Mouse (Mus musculus) forebrain, embryonic 12.5 days (tissue): ENCODE measurements around the gene Padi4. TPM values are rescaled to one million over a fixed set of nuclear protein-coding genes. Genes with fewer than 3 reads are reported as not detected.
A peak's percentile ranks its signal among the peaks of the same experiment; 100 is the strongest.

Source experiments
- ATAC-seq: fragments of 200-750 bp; cut with Nextera tagmentation; 2 replicates; pipeline ENCODE4 v1.8.0; 2017; ENCODE audit warnings: moderate TSS enrichment; ENCODE audit not compliant: low FRiP score
- H3K27ac ChIP-seq: fragments of 300-500 bp; sonication (generic); 2 replicates; pipeline ENCODE4 v1.5.1; 2016; ENCODE audit warnings: mild to moderate bottlenecking
- H3K27me3 ChIP-seq: fragments of 300-500 bp; sonication (generic); 2 replicates; pipeline ENCODE4 v1.6.1; 2016; ENCODE audit warnings: mild to moderate bottlenecking
- H3K36me3 ChIP-seq: fragments of 300-500 bp; sonication (generic); replicated peaks from 2 replicates; pipeline ENCODE4 v1.6.1; 2016; ENCODE audit warnings: mild to moderate bottlenecking
- H3K4me1 ChIP-seq: fragments of 300-500 bp; sonication (generic); 2 replicates; pipeline ENCODE4 v1.6.1; 2016
- H3K4me2 ChIP-seq: fragments of 300-500 bp; sonication (generic); 2 replicates; pipeline ENCODE4 v1.6.1; 2016; ENCODE audit warnings: mild to moderate bottlenecking, moderate library complexity
- H3K4me3 ChIP-seq: fragments of 300-500 bp; sonication (generic); replicated peaks from 2 replicates; pipeline ENCODE4 v1.5.1; 2016; ENCODE audit warnings: mild to moderate bottlenecking
- H3K9ac ChIP-seq: fragments of 300-500 bp; sonication (generic); 2 replicates; pipeline ENCODE4 v1.6.1; 2016; ENCODE audit warnings: mild to moderate bottlenecking
- H3K9me3 ChIP-seq: fragments of 300-500 bp; sonication (generic); 2 replicates; pipeline ENCODE4 v1.6.1; 2016
- WGBS: fragments of 180-500 bp; shearing (Covaris S2); methylation state at CpG from one replicate; pipeline ENCODE4 v1.1.7; 2016; 5-methylcytosine and 5-hydroxymethylcytosine counted together
- polyA plus RNA-seq: library from polyadenylated mRNA; unstranded; fragments of >200 nt; fragmentation: Nextera tagmentation; extraction: Ambion mirVana; gene quantifications from 2 replicates; pipeline ENCODE4 v1.2.1, GENCODE M21; 2016

Gene Padi4
- polyA plus RNA-seq, 1 experiment from 2014 or later, result 1.8 TPM

DNA sequence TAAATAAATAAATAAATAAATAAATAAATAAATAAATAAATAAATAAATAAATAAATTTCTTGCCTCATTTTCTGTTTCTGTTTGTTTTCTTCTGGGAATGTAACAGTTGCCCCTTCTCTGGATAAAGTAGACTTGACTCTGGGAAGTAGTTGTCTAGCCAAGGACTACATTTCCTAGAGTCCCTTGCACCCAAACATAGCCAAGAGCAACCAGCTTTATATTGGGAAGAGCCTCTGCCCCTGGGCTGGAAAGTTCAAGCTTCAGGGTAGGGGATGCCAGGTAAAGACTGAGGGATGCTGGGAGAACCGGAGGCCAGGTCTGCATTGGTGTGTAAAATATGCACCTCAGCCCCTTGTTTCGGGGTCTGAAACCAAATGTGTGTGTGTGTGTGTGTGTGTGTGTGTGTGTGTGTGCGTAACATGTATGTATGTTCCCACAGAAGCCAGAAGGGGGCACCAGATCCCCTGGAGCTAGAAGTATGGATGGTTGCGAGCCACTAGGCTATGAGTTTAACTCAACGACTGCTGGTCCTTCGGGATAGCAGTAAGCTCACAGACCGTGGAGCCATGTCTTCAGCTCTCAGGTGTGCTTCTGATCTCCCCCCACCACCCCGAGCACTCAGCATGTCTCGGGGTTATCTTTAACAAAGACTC lies 10.4 kb upstream of the Padi4 start:
- WGBS, result 92% methylated on average over 9 of the region's 9 CpGs
- ATAC-seq, result no peak
- no peak overlapping the region for H3K4me2 ChIP-seq
- no peaks in the 10 kb centered on the region for H3K27me3 ChIP-seq
- no peak overlapping the region for H3K4me3 ChIP-seq
- H3K9ac ChIP-seq, result no peak overlapping the region
- H3K9me3 ChIP-seq, result peaks cover 9% of the 10 kb centered on the region; the same call in 1 of the 2 replicates
- no peak overlapping the region for H3K27ac ChIP-seq
- no peaks in the 10 kb centered on the region for H3K36me3 ChIP-seq
- H3K4me1 ChIP-seq, result peaks cover 4% of the 10 kb centered on the region

DNA sequence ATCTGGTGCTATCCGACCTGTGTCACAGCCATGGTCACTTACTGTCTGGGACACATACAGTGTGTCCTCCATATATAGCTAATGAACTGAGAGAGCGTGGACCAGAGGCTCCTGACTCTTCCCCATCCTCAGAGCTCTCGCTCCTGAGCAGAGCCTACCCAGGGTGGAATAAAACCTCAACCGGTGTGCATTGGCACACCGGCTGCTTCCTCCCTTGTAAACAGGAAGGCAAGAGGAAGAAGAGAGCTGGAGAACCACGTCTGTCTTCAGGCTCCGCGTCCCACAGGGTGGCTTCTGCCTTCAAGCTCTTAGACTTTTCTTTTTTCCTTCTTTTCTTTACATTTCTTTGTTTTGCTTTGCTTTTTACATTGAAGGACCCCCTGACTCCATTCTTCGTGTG lies 8.8 kb upstream of the Padi4 start:
- Histone ChIP-seq H3K4me3 (no peak overlapping the region), H3K9ac (no peak overlapping the region), H3K36me3 (no peaks in the 10 kb centered on the region), H3K4me1 (peaks cover 4% of the 10 kb centered on the region), H3K4me2 (no peak overlapping the region), H3K27me3 (no peaks in the 10 kb centered on the region), H3K9me3 (peaks cover 9% of the 10 kb centered on the region; the same call in 1 of the 2 replicates), H3K27ac (no peak overlapping the region)
- 90% methylated on average over 9 of the region's 9 CpGs for WGBS
- no peak for ATAC-seq

DNA sequence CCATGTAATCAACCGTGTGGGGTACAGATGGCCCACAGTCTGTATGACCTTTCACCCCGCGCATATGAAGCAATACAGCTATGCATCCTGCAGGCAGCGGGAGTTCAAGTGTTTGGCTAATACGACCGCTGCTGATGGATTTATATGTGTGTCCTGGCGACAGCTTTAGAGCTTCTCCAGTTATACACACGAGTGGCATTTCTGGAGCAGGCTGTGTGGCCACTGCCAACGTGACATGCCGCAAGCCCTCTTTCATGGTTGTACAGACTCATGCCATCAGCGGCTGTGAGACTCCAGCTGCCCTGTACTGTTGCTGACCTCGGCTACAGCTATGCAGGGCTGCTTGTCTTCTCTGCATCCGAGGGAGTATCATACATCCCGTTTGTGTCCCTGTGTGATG lies 6.5 kb upstream of the Padi4 start:
- 88% methylated on average over 14 of the region's 14 CpGs for WGBS

DNA sequence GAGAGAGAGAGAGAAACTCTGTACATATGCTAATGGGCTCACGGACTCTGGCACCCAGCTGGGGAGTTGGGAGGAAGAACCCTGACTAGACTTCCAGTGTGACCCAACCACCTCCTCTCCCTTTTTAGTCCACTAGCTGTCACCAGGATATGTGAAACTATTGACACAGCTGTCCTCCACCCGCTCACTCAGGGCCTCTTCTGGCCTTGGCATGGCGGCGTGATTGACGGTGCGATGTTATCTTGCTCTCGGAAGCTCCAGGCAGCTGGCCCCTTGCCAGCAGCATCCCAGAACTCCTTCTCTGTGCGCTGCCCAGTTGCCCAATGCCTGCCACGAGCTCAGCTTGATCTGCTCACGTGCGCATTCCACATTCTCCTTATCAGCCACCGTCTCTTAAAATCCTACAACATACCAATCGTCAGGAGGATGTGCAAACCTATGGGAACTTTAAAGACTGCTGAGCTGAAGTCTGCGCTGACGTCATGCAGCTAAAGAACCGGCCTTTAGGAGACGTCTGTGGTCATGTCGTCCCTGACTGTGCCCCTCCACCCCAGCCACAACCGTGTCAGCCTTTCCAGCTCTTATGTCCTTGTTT lies 5.9 kb upstream of the Padi4 start:
- WGBS, result 69% methylated on average over 19 of the region's 19 CpGs
- no peaks in the 10 kb centered on the region for H3K36me3 ChIP-seq
- H3K4me3 ChIP-seq, result no peak overlapping the region
- H3K27me3 ChIP-seq, result no peaks in the 10 kb centered on the region
- peaks cover 4% of the 10 kb centered on the region for H3K4me1 ChIP-seq
- no peak overlapping the region for H3K27ac ChIP-seq
- no peak for ATAC-seq
- no peak overlapping the region for H3K9ac ChIP-seq
- 0 out of 2 replicates have a peak, but pooled peaks cover 6% of the 10 kb centered on the region for H3K9me3 ChIP-seq
- H3K4me2 ChIP-seq, result no peak overlapping the region

More for the DNA sequence above, 6.5 kb upstream of the Padi4 start:
- ATAC-seq, result no peak
- Histone ChIP-seq H3K9me3 (0 out of 2 replicates have a peak, but pooled peaks cover 6% of the 10 kb centered on the region), H3K27me3 (no peaks in the 10 kb centered on the region), H3K4me3 (no peak overlapping the region), H3K36me3 (no peaks in the 10 kb centered on the region), H3K27ac (no peak overlapping the region), H3K4me1 (peaks cover 4% of the 10 kb centered on the region), H3K9ac (no peak overlapping the region), H3K4me2 (no peak overlapping the region)

DNA sequence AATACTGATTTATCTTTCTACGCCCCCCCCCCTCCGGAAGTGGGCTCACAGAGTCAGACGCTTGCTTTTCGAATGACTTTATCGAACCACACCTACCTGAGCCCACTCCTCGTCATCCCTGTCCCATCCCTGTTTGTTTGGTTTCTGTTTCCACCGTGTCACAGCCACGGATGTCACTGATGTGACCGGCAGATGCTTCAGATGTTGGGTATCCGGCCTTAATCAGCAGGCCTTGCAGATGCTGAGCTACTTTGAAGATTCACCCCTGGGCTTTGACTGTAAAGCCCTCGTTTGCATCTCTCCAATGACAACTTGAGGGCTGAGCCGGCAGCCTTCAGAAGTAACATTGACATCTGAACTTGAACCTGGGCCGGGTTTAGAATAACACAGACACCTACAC lies 2.6 kb upstream of the Padi4 start:
- Histone ChIP-seq H3K4me3 (no peak overlapping the region), H3K4me2 (no peak overlapping the region), H3K27me3 (peaks cover 2% of the 10 kb centered on the region; the same call in 1 of the 2 replicates), H3K9ac (no peak overlapping the region), H3K9me3 (0 out of 2 replicates have a peak, but pooled peaks cover 4% of the 10 kb centered on the region), H3K36me3 (no peaks in the 10 kb centered on the region), H3K27ac (no peak overlapping the region), H3K4me1 (peaks cover 4% of the 10 kb centered on the region)
- ATAC-seq, result no peak
- 83% methylated on average over 13 of the region's 13 CpGs for WGBS

DNA sequence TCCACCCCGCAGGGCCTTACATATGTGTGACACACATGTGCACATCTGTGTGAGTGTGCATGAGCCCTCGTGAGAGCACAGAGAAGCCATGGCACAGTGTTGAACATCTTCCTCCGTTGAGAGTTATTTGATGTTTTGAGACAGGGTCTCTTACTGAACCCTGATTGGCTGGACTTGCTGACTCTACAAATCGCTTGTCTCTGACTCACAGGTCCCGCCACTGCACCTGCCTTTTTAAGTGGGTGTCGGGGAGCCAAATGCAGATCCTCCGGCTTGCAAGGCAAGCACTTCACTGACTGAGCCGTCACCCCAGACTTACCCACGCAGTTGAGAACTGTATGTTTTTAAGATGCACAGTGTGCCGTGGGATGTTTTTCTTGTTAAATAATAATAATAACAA lies 1.8 kb upstream of the Padi4 start:
- H3K9ac ChIP-seq, result no peak overlapping the region
- no peak for ATAC-seq
- H3K36me3 ChIP-seq, result no peaks in the 10 kb centered on the region
- H3K4me1 ChIP-seq, result peaks cover 4% of the 10 kb centered on the region
- no peak overlapping the region for H3K4me2 ChIP-seq
- H3K9me3 ChIP-seq, result 0 out of 2 replicates have a peak, but pooled peaks cover 4% of the 10 kb centered on the region
- no peak overlapping the region for H3K27ac ChIP-seq
- WGBS, result 91% methylated on average over 10 of the region's 10 CpGs
- no peak overlapping the region for H3K4me3 ChIP-seq
- H3K27me3 ChIP-seq, result peaks cover 2% of the 10 kb centered on the region; the same call in 1 of the 2 replicates

DNA sequence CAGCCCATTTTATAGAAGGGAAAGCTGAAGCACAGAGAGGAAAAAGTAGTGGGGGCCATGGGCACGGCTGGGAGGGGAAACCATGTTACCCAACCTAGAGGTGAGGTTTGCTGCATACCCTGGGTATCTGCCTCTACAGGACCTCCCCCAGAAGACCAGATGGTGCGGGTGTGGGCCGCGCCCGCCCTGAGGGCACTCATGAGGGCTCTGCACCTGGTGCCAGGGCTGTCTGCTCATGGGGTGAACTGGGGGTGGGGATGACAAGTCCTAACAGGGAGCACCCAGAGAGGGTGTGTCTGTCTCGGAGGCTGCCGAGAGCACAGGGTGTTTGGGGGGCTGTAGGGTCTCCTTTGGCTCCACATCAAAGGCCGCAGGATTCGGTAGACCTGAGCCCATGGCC lies 857 bp upstream of the Padi4 start:
- Histone ChIP-seq H3K4me1 (peaks cover 6% of the 10 kb centered on the region), H3K4me3 (no peak overlapping the region), H3K27ac (no peak overlapping the region), H3K4me2 (no peak overlapping the region), H3K9ac (no peak overlapping the region), H3K36me3 (no peaks in the 10 kb centered on the region), H3K27me3 (peaks cover 2% of the 10 kb centered on the region; the same call in 1 of the 2 replicates), H3K9me3 (no peaks in the 10 kb centered on the region)
- no peak for ATAC-seq
- WGBS, result 90% methylated on average over 9 of the region's 9 CpGs

DNA sequence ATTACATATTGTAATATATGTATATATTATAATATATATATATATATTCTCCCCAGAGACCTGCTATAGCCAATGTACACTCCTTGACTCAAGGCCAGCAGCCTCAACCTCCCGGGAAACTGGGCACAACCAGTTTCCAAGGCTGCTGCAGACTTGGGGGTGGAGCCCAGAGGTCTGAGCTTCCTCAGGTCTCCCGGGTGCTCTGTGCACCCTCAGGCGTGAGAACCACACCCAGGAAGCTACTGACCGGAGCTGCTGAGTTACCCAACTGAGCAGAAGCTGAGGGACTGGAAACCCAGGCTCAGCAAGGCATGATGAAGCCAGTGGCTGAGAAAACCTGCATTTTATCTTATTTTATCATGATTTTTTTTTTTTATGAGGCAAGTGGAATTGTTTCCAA lies 2.9 kb downstream of the Padi4 start:
- 59% methylated on average over 4 of the region's 4 CpGs for WGBS
- H3K4me3 ChIP-seq, result no peak overlapping the region
- no peaks in the 10 kb centered on the region for H3K36me3 ChIP-seq
- ATAC-seq, result no peak
- H3K27ac ChIP-seq, result no peak overlapping the region
- no peak overlapping the region for H3K4me2 ChIP-seq
- no peak overlapping the region for H3K9ac ChIP-seq
- H3K4me1 ChIP-seq, result peaks cover 4% of the 10 kb centered on the region
- H3K9me3 ChIP-seq, result no peaks in the 10 kb centered on the region
- peaks cover 5% of the 10 kb centered on the region; the same call in 1 of the 2 replicates for H3K27me3 ChIP-seq

DNA sequence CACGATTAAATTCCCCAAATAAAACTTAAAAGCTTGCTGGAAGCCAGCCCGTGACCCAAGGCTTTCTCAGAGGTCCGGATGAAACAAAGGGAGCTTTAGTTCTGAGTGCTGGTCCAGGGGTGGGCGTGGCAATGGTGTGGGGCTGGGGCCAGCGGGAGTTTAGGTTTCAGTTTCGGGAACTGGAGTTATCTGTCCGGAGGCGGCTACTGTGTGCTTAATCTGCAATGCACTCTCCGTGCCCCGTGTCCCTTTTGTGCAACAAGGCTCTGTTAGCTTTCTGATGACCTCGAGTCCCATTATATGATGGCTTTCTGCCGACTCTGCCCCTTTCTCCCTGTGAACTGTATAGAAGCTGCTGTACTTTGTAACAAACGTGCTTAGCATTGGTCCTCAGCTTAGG lies 3.6 kb downstream of the Padi4 start:
- Histone ChIP-seq H3K4me2 (peak overlapping the region; percentile 35), H3K9me3 (no peaks in the 10 kb centered on the region), H3K36me3 (no peaks in the 10 kb centered on the region), H3K27ac (no peak overlapping the region), H3K4me1 (peaks cover 4% of the 10 kb centered on the region), H3K9ac (no peak overlapping the region), H3K27me3 (peaks cover 5% of the 10 kb centered on the region; the same call in 1 of the 2 replicates), H3K4me3 (peak overlapping the region; percentile 12; the same call in 1 of the 2 replicates)
- no peak for ATAC-seq
- WGBS, result 9% methylated on average over 13 of the region's 13 CpGs

DNA sequence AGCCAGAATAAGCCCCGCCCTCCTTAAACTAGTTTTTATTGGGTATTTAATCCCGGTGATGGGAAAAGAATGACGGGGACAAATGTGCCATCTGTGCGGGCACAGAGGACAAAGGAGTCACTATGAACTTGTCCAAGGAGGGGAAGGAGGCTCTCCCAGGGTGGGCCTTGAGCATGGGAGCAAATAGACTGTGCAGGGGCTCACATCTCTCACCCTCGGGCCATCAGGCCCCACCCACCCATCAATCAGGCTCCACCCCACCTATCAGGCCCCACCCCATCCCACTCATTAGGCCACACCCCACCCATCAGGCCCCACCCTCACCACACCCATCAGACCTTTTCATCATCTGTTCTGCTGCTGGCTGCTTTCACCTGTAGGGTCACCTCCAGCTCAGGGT lies 5.1 kb downstream of the Padi4 start:
- H3K27ac ChIP-seq, result no peak overlapping the region
- 91% methylated on average over 5 of the region's 5 CpGs for WGBS
- no peak for ATAC-seq
- no peak overlapping the region for H3K4me3 ChIP-seq
- no peak overlapping the region for H3K9ac ChIP-seq
- H3K27me3 ChIP-seq, result peaks cover 5% of the 10 kb centered on the region; the same call in 1 of the 2 replicates
- H3K4me2 ChIP-seq, result no peak overlapping the region
- H3K9me3 ChIP-seq, result no peaks in the 10 kb centered on the region
- H3K4me1 ChIP-seq, result peaks cover 4% of the 10 kb centered on the region
- H3K36me3 ChIP-seq, result no peaks in the 10 kb centered on the region

DNA sequence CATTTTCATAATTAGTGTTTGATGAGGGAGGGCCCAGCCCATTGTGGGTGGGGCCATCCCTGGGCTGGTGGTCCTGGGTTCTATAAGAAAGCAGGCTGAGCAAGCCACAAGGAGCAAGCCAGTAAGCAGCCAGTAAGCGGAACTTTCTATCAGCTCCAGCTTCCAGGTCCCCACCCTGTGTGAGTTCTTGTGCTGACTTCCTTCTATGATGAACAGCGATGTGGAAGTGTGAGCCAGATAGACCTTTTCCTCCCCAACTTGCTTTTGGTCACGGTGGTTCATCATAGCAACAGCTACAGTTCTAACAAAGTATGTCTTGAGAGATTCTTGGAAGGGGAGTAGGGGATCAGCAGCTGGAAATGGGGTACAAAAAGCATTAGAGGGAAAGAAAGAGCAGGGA lies 8.1 kb downstream of the Padi4 start:
- no peak for ATAC-seq
- H3K27me3 ChIP-seq, result 0 out of 2 replicates have a peak, but pooled peaks cover 2% of the 10 kb centered on the region
- 86% methylated on average over 3 of the region's 3 CpGs for WGBS

DNA sequence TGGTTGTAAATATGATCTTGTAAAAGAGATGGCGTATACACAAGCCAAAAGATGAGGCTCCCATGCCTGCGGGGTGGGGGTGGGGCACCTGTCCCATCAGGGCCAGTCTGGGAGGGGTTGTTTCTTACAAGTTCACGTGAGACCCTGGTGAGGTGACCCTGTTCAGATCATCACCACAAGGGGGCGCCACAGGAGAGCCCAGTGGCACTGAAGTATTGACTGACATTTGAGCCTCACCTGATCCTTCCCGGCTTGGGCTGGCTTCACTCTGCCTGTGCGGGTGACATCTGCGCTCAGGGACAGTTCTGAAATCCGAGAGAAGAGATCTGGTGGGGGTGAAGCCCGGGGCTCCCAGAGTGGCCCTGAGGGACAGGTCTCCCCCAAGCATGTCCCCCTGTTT lies 10.9 kb downstream of the Padi4 start:
- H3K27me3 ChIP-seq, result 0 out of 2 replicates have a peak, but pooled peaks cover 2% of the 10 kb centered on the region
- H3K36me3 ChIP-seq, result no peaks in the 10 kb centered on the region
- H3K27ac ChIP-seq, result no peak overlapping the region
- H3K4me1 ChIP-seq, result peaks cover 7% of the 10 kb centered on the region
- H3K9ac ChIP-seq, result no peak overlapping the region
- H3K4me3 ChIP-seq, result no peak overlapping the region
- 19% methylated on average over 9 of the region's 9 CpGs for WGBS
- no peak for ATAC-seq
- no peaks in the 10 kb centered on the region for H3K9me3 ChIP-seq
- no peak overlapping the region for H3K4me2 ChIP-seq

More for the DNA sequence above, 8.1 kb downstream of the Padi4 start:
- Histone ChIP-seq H3K4me1 (peaks cover 4% of the 10 kb centered on the region), H3K9ac (no peak overlapping the region), H3K27ac (no peak overlapping the region), H3K4me2 (no peak overlapping the region), H3K9me3 (no peaks in the 10 kb centered on the region), H3K4me3 (no peak overlapping the region), H3K36me3 (no peaks in the 10 kb centered on the region)

DNA sequence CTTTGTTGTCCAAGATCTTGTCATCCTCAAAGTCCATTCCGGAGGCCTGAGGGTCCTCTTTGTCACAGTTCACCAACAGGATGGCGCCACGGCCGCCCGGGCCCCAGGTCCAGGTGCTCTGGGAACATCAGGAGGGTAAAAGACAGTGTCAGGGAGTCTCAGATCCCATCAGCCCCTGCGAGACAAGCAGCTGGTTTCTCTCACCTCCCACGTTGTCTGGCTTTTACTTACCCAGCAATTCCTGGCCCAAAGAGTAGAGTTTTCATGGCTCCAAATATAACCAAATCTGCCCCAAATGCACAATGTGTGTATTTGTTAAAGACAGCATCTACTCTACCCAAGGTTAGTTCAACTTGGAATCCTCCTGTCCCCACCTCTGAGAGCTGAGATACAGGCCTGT lies 12.4 kb downstream of the Padi4 start:
- no peak for ATAC-seq
- Histone ChIP-seq H3K27me3 (no peaks in the 10 kb centered on the region), H3K27ac (no peak overlapping the region), H3K4me2 (no peak overlapping the region), H3K9ac (no peak overlapping the region), H3K4me1 (peaks cover 20% of the 10 kb centered on the region), H3K9me3 (no peaks in the 10 kb centered on the region), H3K36me3 (no peaks in the 10 kb centered on the region), H3K4me3 (no peak overlapping the region)
- WGBS, result 89% methylated on average over 7 of the region's 7 CpGs
